Mouse (Mus musculus) hindbrain, embryonic 10.5 days (tissue): ENCODE measurements around the gene Phf21a. TPM values are rescaled to one million over a fixed set of nuclear protein-coding genes. Genes with fewer than 3 reads are reported as not detected.

Experiments
- DNase-seq: peaks from one replicate; pipeline ENCODE4 v3.0.0-alpha.2; 2017; ENCODE audit warnings: low spot score
- H3K27ac ChIP-seq: fragments of 300-500 bp; sonication (generic); 2 replicates; pipeline ENCODE4 v1.5.1; 2016; ENCODE audit warnings: mild to moderate bottlenecking, moderate library complexity
- H3K27me3 ChIP-seq: fragments of 300-500 bp; sonication (generic); 2 replicates; pipeline ENCODE4 v1.6.1; 2016; ENCODE audit warnings: mild to moderate bottlenecking; ENCODE audit not compliant: poor library complexity, insufficient read depth, severe bottlenecking
- H3K36me3 ChIP-seq: fragments of 300-500 bp; sonication (generic); 2 replicates; pipeline ENCODE4 v1.6.1; 2016; ENCODE audit warnings: mild to moderate bottlenecking, moderate library complexity
- H3K4me1 ChIP-seq: fragments of 300-500 bp; sonication (generic); replicated peaks from 2 replicates; pipeline ENCODE4 v1.6.1; 2016; ENCODE audit warnings: mild to moderate bottlenecking
- H3K4me3 ChIP-seq: fragments of 300-500 bp; sonication (generic); 2 replicates; pipeline ENCODE4 v1.5.1; 2016; ENCODE audit warnings: mild to moderate bottlenecking, moderate library complexity
- H3K9me3 ChIP-seq: fragments of 300-500 bp; sonication (generic); 2 replicates; pipeline ENCODE4 v1.6.1; 2016; ENCODE audit warnings: mild to moderate bottlenecking, moderate library complexity
- WGBS: fragments of 180-500 bp; shearing (Covaris S2); methylation state at CpG from one replicate; pipeline ENCODE4 v1.1.7; 2016; 5-methylcytosine and 5-hydroxymethylcytosine counted together
- polyA plus RNA-seq: library from polyadenylated mRNA; unstranded; fragments of >200 nt; fragmentation: Nextera tagmentation; extraction: Ambion mirVana; gene quantifications from 2 replicates; pipeline ENCODE4 v1.2.1, GENCODE M21; 2016

Phf21a gene
- polyA plus RNA-seq, 1 experiment from 2014 or later = 35.3 TPM

GRCm38 (mm10) chr2:92060291-92060690 is 32.6 kb upstream of the Phf21a start:
- peaks cover 38% of the 10 kb centered on the region for H3K4me1 ChIP-seq
- H3K27me3 ChIP-seq = peaks cover 66% of the 10 kb centered on the region
- no peaks in the 10 kb centered on the region for H3K9me3 ChIP-seq
- no peak for DNase-seq
- no peaks in the 10 kb centered on the region for H3K36me3 ChIP-seq
- no peak overlapping the region for H3K27ac ChIP-seq
- H3K4me3 ChIP-seq = peak overlapping the region; percentile 73
- 12% methylated on average over 6 of the region's 6 CpGs for WGBS

- H3K27ac ChIP-seq = no peak overlapping the region
- H3K27me3 ChIP-seq = peaks cover 63% of the 10 kb centered on the region
- H3K4me3 ChIP-seq = no peak overlapping the region
- WGBS = 80% methylated on average over 5 of the region's 5 CpGs
- no peak for DNase-seq
- H3K36me3 ChIP-seq = no peaks in the 10 kb centered on the region
- H3K4me1 ChIP-seq = peaks cover 34% of the 10 kb centered on the region
- H3K9me3 ChIP-seq = no peaks in the 10 kb centered on the region
Measured at GRCm38 (mm10) chr2:92061337-92061736, 31.6 kb upstream of the Phf21a start.

GRCm38 (mm10) chr2:92063106-92063505 is 29.8 kb upstream of the Phf21a start:
- Histone ChIP-seq H3K4me3 (no peak overlapping the region), H3K9me3 (no peaks in the 10 kb centered on the region), H3K27ac (no peak overlapping the region), H3K36me3 (no peaks in the 10 kb centered on the region), H3K4me1 (peaks cover 33% of the 10 kb centered on the region), H3K27me3 (peaks cover 45% of the 10 kb centered on the region)
- DNase-seq = no peak
- 60% methylated on average over 5 of the region's 5 CpGs for WGBS

GRCm38 (mm10) chr2:92065269-92065888 is 27.5 kb upstream of the Phf21a start:
- DNase-seq = no peak
- WGBS = 86% methylated on average over 8 of the region's 8 CpGs
- Histone ChIP-seq H3K9me3 (no peaks in the 10 kb centered on the region), H3K4me1 (peaks cover 10% of the 10 kb centered on the region; the same call in 1 of the 2 replicates), H3K4me3 (no peak overlapping the region), H3K27ac (no peak overlapping the region), H3K36me3 (no peaks in the 10 kb centered on the region), H3K27me3 (peaks cover 22% of the 10 kb centered on the region)

- Histone ChIP-seq H3K4me3 (no peak overlapping the region), H3K4me1 (peaks cover 10% of the 10 kb centered on the region; the same call in 1 of the 2 replicates), H3K27ac (no peak overlapping the region), H3K9me3 (no peaks in the 10 kb centered on the region), H3K36me3 (no peaks in the 10 kb centered on the region), H3K27me3 (peaks cover 17% of the 10 kb centered on the region)
- DNase-seq = no peak
- 60% methylated on average over 6 of the region's 6 CpGs for WGBS
Measured at GRCm38 (mm10) chr2:92065938-92066337, 27.0 kb upstream of the Phf21a start.

- no peaks in the 10 kb centered on the region for H3K36me3 ChIP-seq
- H3K27ac ChIP-seq = no peak overlapping the region
- 79% methylated on average over 1 of the region's 1 CpGs for WGBS
- no peak for DNase-seq
- H3K9me3 ChIP-seq = no peaks in the 10 kb centered on the region
- H3K4me3 ChIP-seq = no peak overlapping the region
- peaks cover 7% of the 10 kb centered on the region for H3K27me3 ChIP-seq
- H3K4me1 ChIP-seq = peaks cover 10% of the 10 kb centered on the region; the same call in 1 of the 2 replicates
Measured at GRCm38 (mm10) chr2:92066899-92067298, 26.0 kb upstream of the Phf21a start.

- Histone ChIP-seq H3K27ac (no peak overlapping the region), H3K27me3 (peaks cover 4% of the 10 kb centered on the region; the same call in 1 of the 2 replicates), H3K4me1 (peaks cover 10% of the 10 kb centered on the region; the same call in 1 of the 2 replicates), H3K9me3 (no peaks in the 10 kb centered on the region), H3K4me3 (no peak overlapping the region), H3K36me3 (no peaks in the 10 kb centered on the region)
- no peak for DNase-seq
- WGBS = 82% methylated on average over 3 of the region's 3 CpGs
Measured at GRCm38 (mm10) chr2:92067600-92067999, 25.3 kb upstream of the Phf21a start.

GRCm38 (mm10) chr2:92069630-92070029 is 23.3 kb upstream of the Phf21a start:
- Histone ChIP-seq H3K4me1 (peaks cover 7% of the 10 kb centered on the region; the same call in 1 of the 2 replicates), H3K36me3 (no peaks in the 10 kb centered on the region), H3K27me3 (0 out of 2 replicates have a peak, but pooled peaks cover 5% of the 10 kb centered on the region), H3K9me3 (no peaks in the 10 kb centered on the region), H3K27ac (no peak overlapping the region), H3K4me3 (no peak overlapping the region)
- 77% methylated on average over 5 of the region's 5 CpGs for WGBS
- DNase-seq = no peak

GRCm38 (mm10) chr2:92071143-92071542 is 21.8 kb upstream of the Phf21a start:
- no peak overlapping the region for H3K4me3 ChIP-seq
- WGBS = 89% methylated on average over 4 of the region's 4 CpGs
- H3K4me1 ChIP-seq = peaks cover 6% of the 10 kb centered on the region
- H3K36me3 ChIP-seq = no peaks in the 10 kb centered on the region
- no peak for DNase-seq
- H3K9me3 ChIP-seq = no peaks in the 10 kb centered on the region
- no peak overlapping the region for H3K27ac ChIP-seq
- H3K27me3 ChIP-seq = 0 out of 2 replicates have a peak, but pooled peaks cover 5% of the 10 kb centered on the region

GRCm38 (mm10) chr2:92076086-92076692 is 16.7 kb upstream of the Phf21a start:
- Histone ChIP-seq H3K4me3 (no peak overlapping the region), H3K27ac (no peak overlapping the region), H3K27me3 (0 out of 2 replicates have a peak, but pooled peaks cover 5% of the 10 kb centered on the region), H3K9me3 (no peaks in the 10 kb centered on the region), H3K36me3 (no peaks in the 10 kb centered on the region), H3K4me1 (peaks cover 6% of the 10 kb centered on the region)
- WGBS = 80% methylated on average over 13 of the region's 13 CpGs
- no peak for DNase-seq

GRCm38 (mm10) chr2:92082196-92082595 is 10.7 kb upstream of the Phf21a start:
- H3K9me3 ChIP-seq = no peaks in the 10 kb centered on the region
- DNase-seq = no peak

GRCm38 (mm10) chr2:92085721-92086120 is 7.2 kb upstream of the Phf21a start:
- WGBS = 84% methylated on average over 1 of the region's 1 CpGs
- Histone ChIP-seq H3K9me3 (no peaks in the 10 kb centered on the region), H3K27ac (no peak overlapping the region), H3K27me3 (no peaks in the 10 kb centered on the region), H3K4me3 (no peak overlapping the region), H3K4me1 (no peaks in the 10 kb centered on the region), H3K36me3 (no peaks in the 10 kb centered on the region)
- DNase-seq = no peak

More at GRCm38 (mm10) chr2:92082196-92082595, 10.7 kb upstream of the Phf21a start:
- H3K4me1 ChIP-seq = no peaks in the 10 kb centered on the region
- H3K27me3 ChIP-seq = no peaks in the 10 kb centered on the region
- no peak overlapping the region for H3K4me3 ChIP-seq
- H3K27ac ChIP-seq = no peak overlapping the region
- 92% methylated on average over 4 of the region's 4 CpGs for WGBS
- no peaks in the 10 kb centered on the region for H3K36me3 ChIP-seq

GRCm38 (mm10) chr2:92087065-92087464 is 5.9 kb upstream of the Phf21a start:
- DNase-seq = no peak
- no peaks in the 10 kb centered on the region for H3K4me1 ChIP-seq
- H3K9me3 ChIP-seq = no peaks in the 10 kb centered on the region
- 82% methylated on average over 4 of the region's 4 CpGs for WGBS
- no peaks in the 10 kb centered on the region for H3K27me3 ChIP-seq
- no peak overlapping the region for H3K4me3 ChIP-seq
- no peak overlapping the region for H3K27ac ChIP-seq
- no peaks in the 10 kb centered on the region for H3K36me3 ChIP-seq
